Mouse (Mus musculus) embryo, embryonic 11 days (tissue): Measurements from ENCODE around the gene Trim7.
A peak's percentile ranks its signal among the peaks of the same experiment; 100 is the strongest.
"Not testable (repeated sequence)": the region's sequence is repeated elsewhere in the genome, so short reads cannot be mapped to it uniquely, and the experiment has no call there.

Experiments
- DNase-seq: peaks from one replicate; pipeline ENCODE4 v3.0.0-alpha.2; 2015

Trim7 gene

GRCm38 (mm10) chr11:48852624-48853473 lies 26.9 kb downstream of the Trim7 start:
- DNase-seq, result peak; percentile 56

DNA sequence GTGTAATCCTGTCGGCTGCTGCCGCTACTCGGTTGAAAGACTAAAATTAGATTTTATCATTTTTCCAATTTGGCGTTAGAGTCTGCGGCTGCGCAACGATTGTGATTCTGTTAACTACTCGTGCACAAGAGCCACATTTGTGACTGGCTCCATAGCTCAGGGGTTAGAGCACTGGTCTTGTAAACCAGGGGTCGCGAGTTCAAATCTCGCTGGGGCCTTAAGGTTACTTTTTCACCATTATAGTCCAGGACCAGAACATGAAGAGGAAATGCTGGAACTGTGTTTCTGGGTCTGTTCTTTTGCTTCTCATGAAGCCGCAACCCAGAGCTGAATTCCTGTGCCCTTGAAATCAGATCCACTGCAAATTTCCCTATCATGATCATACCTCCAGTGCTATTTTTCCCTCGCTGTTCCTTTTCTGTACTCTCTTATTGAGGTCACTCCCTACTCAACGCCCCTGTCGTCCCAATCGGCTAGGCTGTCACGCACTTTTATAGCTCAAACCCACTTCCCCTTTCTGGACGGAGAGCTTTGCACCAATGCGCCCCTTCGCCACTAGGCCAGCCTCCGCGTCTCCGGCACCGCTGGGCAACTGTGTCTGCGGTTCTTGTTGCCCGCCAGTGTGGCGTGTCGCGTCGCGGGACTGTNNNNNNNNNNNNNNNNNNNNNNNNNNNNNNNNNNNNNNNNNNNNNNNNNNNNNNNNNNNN lies 27.7 kb downstream of the Trim7 start:
- peak; percentile 86 for DNase-seq

- DNase-seq, result peak; percentile 84
Observed at GRCm38 (mm10) chr11:48859014-48859413, 33.1 kb downstream of the Trim7 start.

DNA sequence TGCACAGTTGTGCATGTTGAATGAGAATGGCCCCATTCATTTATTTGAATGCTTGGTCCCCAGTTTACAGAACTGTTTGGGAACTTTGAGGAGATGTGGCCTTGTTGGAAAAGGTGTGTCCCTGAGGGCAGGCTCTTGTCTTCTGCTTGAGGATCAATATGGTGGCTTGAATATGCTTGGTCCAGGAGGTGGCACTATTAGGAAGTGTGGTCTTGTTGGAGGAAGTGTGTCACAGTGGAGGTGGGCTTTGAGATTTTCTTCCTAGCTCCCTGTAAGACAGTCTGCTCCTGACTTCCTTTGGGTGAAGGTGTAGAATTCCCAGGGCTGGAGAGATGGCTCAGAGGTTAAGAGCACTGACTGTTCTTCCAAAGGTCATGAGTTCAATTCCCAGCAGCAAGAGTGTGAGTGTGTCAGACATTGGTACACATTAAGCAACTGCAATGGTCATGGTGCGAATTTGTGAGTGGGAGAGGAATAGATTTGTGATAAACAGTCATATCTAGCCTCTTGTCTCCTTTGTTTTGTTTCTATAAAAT lies 36.9 kb downstream of the Trim7 start:
- DNase-seq, result no peak

DNA sequence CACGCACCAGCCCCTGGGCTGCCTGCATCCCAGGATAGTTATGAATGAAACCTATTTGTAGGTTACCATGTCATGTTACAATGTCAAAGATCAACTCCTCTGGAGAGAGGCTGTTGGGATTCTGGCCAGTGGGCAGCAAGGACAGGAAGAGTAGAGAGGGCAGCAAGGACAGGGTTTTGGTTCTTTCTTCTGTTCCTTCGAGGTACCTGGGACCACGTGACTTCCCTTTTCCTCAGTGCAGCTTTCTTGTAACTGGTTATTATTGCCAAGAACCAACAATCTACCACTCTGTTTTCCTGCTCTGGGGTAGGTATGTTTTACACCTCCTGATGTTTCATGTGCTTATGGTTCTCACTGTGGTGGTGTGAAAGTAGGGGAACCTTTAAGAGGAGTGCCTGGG lies 37.9 kb downstream of the Trim7 start:
- no peak for DNase-seq

- no peak for DNase-seq
Observed at GRCm38 (mm10) chr11:48866481-48866880, 40.5 kb downstream of the Trim7 start.

DNA sequence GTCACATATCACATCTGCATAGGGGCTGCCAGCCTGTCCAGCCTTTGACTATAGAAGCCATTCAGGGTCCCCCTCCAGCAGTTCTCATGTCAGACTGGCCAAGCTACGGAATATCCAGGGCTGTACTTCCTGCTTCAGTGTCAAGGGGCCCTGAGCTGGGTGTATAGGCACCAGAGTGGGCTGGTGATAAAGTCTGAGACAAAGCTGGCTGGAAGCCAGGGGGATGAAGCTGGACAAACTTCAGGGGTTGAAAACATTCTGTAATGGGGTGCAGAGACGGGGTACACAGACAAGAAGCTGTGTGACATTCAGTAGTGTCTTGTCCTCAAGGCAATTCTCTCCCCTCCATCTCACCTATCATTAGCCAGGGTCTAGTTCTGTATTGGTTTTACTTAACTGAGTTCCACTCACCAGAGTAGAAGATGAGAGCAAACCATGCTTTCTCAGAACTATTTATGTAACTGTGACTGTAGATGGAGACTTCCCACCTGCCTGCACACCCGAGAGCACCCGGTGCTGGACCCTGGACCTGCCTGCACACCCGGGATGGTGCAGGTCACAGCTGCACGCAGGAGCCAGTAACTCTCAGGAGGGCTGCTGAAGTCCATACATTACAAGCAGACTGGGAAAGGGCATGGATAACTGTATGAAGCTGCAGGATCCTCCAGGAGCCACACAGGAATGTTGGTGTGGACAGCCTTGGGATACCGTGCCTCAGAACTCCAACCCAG lies 43.6 kb downstream of the Trim7 start:
- no peak for DNase-seq

DNA sequence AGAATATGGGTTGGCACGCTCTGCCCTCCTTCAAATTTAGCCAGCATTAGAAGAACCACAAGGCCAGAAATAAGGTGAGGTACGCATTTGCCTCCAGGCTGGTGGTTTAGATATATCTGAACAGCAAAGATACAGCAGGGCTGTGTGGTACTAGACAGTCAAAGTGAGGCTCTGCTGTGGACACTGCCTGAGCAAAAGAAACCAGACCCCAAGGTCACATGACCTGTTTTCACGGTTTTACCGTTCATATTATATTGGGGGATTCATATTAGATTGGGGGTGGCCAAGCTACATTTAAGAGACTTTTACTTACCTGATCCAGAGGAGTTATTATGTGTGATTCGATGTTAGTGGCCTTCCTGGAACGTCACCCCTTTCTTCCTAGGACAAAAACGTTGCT lies 44.8 kb downstream of the Trim7 start:
- no peak for DNase-seq

DNA sequence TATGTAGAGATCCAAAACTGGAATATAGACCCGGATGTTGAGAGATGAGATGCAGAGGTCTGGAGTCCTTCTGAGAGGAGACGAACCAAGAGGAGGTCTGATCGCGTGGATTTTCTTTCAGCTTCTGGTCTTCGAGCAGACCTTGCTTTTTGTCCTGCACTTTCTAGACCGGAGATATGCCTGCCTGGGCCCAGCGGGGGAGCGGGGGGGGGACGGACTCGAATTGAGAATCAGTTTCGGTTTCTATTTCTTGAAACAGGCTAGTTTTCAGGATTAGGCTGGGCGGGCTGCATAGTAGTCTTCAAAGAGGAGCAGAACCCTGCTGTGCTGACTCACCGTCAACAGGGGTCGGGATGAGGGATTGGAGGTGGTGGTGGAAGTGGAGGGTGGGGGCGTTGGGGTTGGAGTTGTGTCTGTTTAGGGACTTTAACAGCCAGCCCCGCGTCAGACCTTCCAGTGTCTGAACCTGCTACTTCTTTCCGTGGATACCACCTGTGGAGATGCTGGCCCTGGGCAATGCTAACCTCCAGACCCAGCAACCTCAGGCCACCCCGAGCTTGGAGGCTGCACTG lies 45.3 kb downstream of the Trim7 start, which contains the start of gene Irgm1:
TSS of gene Irgm1 (minus strand) at position 483 of the 572 bp plus-strand sequence.
- peak; percentile 60 for DNase-seq

- DNase-seq, result peak; percentile 34
Observed at GRCm38 (mm10) chr11:48871817-48872541, 46.0 kb downstream of the Trim7 start.

DNA sequence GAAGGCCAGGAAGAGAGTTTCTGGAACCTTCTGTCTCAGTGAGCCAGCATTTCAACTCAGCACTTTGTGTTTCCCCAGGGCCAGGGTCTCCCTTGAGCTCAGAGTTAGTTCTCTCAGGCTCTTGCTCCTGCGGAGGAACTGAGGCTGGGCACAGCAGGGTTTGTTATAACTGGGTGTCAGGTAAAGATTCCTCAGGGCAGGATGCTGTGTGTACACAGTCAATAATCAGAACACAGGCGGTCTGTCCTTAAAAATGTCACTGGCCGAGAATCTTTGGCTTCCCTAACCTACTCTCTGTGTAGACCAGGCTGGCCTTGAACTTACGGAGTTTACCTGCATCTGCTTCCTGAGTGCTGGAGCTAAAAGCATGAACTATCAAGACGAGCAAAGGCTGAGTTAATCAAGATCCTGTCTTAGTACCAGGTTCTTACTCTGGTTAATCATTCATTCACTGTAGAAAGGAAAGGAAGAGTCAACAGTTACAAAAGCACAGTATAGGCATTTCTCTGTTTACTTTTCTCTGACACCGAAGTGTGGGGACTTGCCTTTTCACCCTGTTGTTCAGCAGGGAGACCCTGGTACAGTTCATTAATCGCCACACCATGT lies 46.9 kb downstream of the Trim7 start:
- no peak for DNase-seq

DNA sequence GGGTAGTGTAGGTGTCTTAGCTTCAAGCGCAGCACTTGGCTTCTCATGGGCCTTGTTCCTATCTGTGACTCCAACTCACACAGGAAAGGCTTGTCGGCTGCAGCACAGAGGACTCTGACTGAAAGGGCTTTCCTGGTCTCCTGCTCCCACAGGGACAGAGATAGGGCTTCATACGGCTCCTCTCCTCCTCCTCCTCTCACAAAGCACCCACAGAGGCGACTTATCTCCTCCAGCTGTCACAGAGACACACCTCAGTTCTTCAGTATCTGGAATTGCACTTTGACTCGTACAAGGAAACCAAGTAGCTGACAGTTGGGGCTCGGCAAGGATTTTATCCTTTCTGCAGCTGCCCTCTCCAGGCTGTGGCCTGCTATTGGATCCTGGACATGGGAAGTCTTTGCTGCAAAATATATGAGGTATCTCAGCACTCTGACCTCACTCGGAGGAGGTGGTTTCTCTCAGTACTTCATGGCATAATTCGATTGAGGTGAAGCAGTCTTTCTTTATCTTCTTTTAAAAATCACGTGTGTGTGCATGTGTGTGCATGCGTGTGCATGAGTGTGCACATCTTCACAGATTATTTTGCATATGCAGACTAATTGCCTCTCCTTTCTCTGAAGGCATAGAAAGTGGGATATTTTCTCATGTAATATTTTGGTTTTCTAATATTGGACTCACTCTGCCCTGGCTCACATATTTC lies 47.8 kb downstream of the Trim7 start:
- no peak for DNase-seq

GRCm38 (mm10) chr11:48874465-48874864 lies 48.5 kb downstream of the Trim7 start:
- peak; percentile 72 for DNase-seq

DNA sequence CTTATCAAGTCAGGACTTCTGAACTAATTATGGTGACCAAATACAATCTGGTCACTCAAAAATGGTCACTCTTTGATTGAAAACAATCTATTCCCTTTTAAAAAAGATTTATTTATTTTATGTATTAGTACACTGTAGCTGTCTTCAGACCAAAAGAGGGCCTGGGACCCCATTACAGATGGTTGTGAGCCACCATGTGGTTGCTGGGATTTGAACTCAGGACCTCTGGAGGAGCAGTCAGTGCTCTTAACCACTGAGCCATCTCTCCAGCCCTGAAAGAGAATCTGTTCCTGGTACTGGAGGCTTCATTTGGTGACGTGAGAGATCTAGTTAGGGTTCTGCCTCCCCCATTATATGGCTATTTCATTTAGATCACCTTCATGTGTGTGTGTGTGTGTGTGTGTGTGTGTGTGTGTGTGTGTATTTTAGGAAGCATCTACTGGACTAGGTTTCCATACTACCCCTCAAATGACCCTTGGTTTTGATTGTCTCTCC lies 49.5 kb downstream of the Trim7 start:
- DNase-seq, result not testable (repeated sequence)

DNA sequence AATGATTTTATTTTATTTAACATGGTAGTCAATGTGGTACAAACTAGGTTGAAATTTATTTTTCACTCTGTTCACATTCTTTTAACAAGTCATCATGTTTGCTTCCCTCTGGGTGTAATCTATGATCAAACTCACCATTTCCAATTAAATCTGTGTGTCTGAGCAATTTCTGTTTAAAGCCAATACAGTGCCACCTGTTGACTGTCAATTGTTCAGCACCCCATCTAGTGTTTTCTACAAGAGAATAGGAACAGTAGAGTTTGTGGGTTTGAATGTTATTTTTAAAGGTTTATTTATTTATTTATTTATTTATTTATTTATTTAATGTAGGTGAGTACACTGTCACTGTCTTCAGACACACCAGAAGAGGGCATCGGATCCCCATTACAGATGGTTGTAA lies 50.7 kb downstream of the Trim7 start:
- no peak for DNase-seq

GRCm38 (mm10) chr11:48898812-48899431 lies 73.0 kb downstream of the Trim7 start:
- DNase-seq, result no peak

DNA sequence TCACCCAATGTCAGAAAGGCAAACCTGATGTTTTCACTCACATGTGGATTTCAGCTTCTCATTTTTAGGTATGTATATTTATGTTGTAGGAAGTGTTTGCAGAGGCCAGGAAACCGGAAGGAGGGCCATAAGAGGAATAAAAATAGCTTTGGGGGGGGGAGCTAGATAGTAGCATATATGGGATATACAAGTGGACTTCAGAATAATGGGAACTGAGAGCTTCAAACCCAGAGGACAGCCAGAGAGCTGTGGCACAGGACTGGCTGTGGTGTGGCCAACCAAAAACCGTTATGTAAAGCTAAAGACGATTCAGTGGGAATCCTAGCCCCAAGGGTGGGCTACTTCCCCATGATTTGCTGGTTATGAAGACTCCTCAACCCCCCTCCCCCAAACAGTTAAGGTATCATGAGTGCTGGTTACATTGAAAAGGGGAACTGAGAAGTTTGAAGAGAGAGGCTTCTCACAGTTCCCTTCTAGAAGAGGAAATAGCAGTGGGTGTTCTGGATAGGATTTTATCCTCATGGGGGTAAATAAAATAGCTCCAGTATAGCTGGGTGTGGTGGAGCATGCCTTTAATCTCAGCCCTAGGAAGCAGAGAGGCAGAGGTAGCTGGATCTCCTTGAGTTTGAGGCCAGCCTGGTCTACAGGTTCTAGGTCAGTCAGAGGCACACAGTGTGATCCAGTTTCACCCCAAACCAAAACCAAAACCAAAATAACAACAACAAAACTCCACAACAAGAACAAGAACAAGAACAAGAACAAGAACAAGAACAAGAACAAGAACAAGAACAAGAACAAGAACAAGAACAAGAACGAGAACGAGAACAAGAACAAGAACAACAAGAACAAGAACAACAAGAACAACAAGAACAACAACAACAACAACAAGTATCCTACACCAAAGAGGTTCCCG lies 75.0 kb downstream of the Trim7 start:
- DNase-seq, result not testable (repeated sequence)

DNA sequence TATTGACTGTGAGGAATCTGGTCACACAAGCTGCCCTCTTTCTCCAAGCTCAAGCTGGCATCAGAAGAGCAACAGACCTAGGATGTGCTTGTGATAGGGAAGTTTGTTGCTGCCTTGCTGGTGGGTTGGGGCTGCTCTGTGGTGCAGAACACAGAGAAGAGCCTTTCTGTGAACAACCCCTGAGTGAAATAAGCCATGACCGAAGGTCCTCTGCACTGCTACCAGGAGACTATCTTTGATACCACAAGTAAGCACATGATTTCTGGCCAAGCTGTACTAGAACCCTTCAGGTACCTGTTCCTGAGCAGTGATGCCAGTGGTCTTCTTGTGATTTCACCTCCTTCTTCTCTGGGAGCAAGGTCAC lies 75.6 kb downstream of the Trim7 start:
- DNase-seq, result not testable (repeated sequence)
